Comparison of ENCODE assay signal across 16 mouse cellular contexts in the genomic region with DNA sequence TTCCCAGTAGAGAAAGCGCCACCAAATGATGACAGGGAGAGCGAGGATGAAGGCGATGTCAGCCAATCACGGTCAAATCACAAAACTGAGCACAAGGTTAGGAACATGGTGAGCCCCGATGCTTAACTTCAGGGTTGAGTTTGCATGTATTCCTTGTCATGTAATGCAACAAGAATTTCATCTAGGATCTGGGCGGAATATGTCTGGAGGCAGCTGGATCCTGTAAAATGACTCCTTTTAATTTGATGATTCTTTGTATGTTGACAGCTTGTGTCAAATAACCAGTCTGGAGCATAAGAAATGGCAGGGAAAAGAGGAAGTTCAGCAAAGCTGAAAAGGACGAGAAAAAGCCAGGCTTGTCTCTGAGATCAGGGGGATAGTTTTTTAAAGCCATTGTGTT.
"Had no signal": no experiment of that assay in that cellular context is flagged by ENCODE, and none has a peak within 500 bp of the region (broad histone marks: within the 10 kb centered on the region; RNA-seq: fewer than 3 reads in every experiment).

No protein-coding gene starts in this region.

- H3K9ac ChIP-seq: limb, embryonic 15.5 days; liver, embryonic 12.5 days; midbrain, embryonic 12.5 days; neural tube, embryonic 13.5 days; stomach, embryonic 15.5 days had no signal

- H3K27me3 ChIP-seq: limb, embryonic 15.5 days; liver, embryonic 12.5 days; midbrain, embryonic 12.5 days; neural tube, embryonic 13.5 days; stomach, embryonic 15.5 days had no signal

- H3K36me3 ChIP-seq: limb, embryonic 15.5 days; liver, embryonic 12.5 days; midbrain, embryonic 12.5 days; neural tube, embryonic 13.5 days; stomach, embryonic 15.5 days had no signal

- H3K27ac ChIP-seq: kidney, postnatal 0 days; limb, embryonic 15.5 days; liver, embryonic 12.5 days; midbrain, embryonic 12.5 days; neural tube, embryonic 13.5 days; stomach, embryonic 15.5 days had no signal

- H3K9me3 ChIP-seq: limb, embryonic 15.5 days; liver, embryonic 12.5 days; midbrain, embryonic 12.5 days; neural tube, embryonic 13.5 days; stomach, embryonic 15.5 days had no signal

- ATAC-seq: liver, embryonic 12.5 days; midbrain, embryonic 16.5 days had no signal

- H3K4me1 ChIP-seq: limb, embryonic 15.5 days; liver, embryonic 12.5 days; stomach, embryonic 15.5 days had no signal

- H3K4me3 ChIP-seq: limb, embryonic 15.5 days; liver, embryonic 12.5 days; midbrain, embryonic 12.5 days; neural tube, embryonic 13.5 days; stomach, embryonic 15.5 days had no signal

- H3K4me2 ChIP-seq: limb, embryonic 15.5 days; liver, embryonic 12.5 days; midbrain, embryonic 12.5 days; neural tube, embryonic 13.5 days; stomach, embryonic 15.5 days had no signal

- DNase-seq: kidney, adult 11 months; kidney, adult 9 months; kidney, postnatal 36 days; layer of hippocampus, adult 9-11 months; layer of hippocampus, postnatal 36 days; retina, postnatal 1 day; right cerebral cortex, postnatal 4 days; spleen, adult 18-20 months; thymus, postnatal 36 days had no signal
